Mouse (Mus musculus): Measurements from ENCODE around the gene Dydc2. TPM values are rescaled to one million over a fixed set of nuclear protein-coding genes. Genes with fewer than 3 reads are reported as not detected.

Gene Dydc2
- total RNA-seq, 1 experiment, result not detected

DNA sequence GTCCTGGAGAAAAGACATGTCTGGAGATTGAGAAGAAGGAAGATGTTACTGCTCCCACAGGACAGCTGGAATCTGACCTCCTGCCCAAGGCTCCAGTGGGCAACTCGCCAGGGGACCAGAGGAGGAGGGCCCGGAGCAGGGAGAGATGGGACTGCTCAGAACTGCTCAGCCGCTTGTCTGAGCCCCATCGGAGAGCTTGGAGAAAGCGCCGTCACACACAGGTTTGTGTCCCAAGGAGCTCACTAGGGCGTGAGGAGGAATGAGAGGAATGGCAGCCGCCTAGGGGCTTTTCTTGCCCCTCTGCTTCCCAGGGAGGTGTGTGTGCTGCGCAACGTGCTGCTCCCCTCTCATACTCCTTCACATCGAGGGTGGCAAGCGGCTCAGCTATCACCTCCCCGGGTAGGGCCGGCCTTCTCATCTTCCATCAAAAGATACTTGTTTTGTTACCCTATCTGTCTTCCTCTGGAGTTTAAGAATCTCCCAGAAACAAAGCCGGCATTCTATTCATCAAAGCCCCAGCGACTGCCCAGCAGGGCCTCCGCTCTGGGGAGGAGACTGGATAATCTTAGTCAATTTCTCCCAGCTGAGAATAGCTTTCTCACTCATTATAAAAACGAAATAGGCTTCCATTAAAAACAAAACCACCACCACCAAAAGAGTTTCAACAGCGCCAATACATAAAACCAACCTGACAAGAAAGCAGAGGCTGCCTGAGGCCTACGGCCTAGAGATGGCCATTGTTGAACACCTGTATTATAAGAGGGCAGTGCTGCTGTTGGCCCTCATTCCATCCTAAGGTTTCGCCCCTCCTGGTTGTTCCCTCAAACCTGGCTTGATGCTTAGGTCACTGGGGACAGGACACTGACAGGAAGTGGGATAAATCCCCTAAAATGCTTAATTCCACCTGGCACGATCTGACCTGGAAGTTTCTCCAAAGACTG is 64.5 kb downstream of the Dydc2 start:
- Histone ChIP-seq H3K36me3 (ENCODE audit: control insufficient read depth, insufficient read depth, low read length, poor library complexity, severe bottlenecking) (no peaks in the 10 kb centered on the region), H3K4me3 (ENCODE audit: insufficient read depth in 1 of 2, low read depth in 1 of 2, low read length in 2 of 2, poor library complexity in 1 of 2, severe bottlenecking in 1 of 2) (no peak overlapping the region), H3K9me3 (ENCODE audit: control insufficient read depth, insufficient read depth, low read depth, low read length) (no peaks in the 10 kb centered on the region), H3K9ac (ENCODE audit: insufficient read depth, low read depth, low read length, poor library complexity, severe bottlenecking) (peak overlapping the region; percentile 1; the same call in 1 of the 2 replicates), H3K27ac (ENCODE audit: insufficient read depth, low read depth, low read length, poor library complexity, severe bottlenecking) (no peak overlapping the region), H3K4me1 (ENCODE audit: control insufficient read depth in 2 of 2, insufficient read depth in 2 of 2, low read length in 2 of 2, poor library complexity in 1 of 2) (peaks cover 0 to 8% of the 10 kb centered on the region in 2 experiments; a peak in 1 of 4 replicates)
- no peak for TF ChIP-seq CHD2 (IDR thresholded peaks at IDR 0.05; ENCODE audit: low read depth, low read length)
- no peak for TF ChIP-seq MAFK (IDR thresholded peaks at IDR 0.05; ENCODE audit: insufficient read depth, low read depth, low read length)
- no peak for TF ChIP-seq ZC3H11A (IDR thresholded peaks at IDR 0.05; ENCODE audit: borderline replicate concordance, low read depth, low read length)
- TF ChIP-seq ZNF384 (IDR thresholded peaks at IDR 0.05; ENCODE audit: low read depth, low read length), result no peak
- TF ChIP-seq HCFC1 (IDR thresholded peaks at IDR 0.05; ENCODE audit: borderline replicate concordance, insufficient read depth, low read length), result no peak
- in situ Hi-C loops (cut with MboI; ENCODE audit: low sequenced_read_pairs in 2 of 2, unreplicated experiment in 2 of 2), result no loop called here
- no peak for DNase-seq (ENCODE audit: low read depth, low spot score)

DNA sequence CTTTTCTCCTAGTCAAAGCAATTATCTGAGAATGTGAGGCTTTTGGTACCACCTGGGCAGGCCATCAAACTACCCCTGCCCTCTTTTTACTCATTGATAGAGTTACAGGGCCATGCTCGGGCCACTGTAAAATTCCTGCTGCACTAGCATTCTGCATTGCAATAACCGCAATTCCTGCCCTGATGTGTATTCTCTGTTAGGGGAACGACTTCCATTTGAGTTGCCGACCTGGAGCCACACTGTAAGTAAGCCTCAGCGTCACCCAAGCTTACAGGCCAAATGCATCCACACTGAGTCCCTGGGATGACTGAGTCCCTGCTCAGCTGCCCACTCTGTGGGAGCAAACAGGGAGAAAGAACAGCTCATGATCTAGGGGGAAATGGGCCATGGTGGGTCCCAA is 67.4 kb downstream of the Dydc2 start:
- DNase-seq (ENCODE audit: low read depth, low spot score), result no peak
- peaks cover 0 to 8% of the 10 kb centered on the region in 2 experiments; a peak in 1 of 4 replicates for H3K4me1 ChIP-seq (ENCODE audit: control insufficient read depth in 2 of 2, insufficient read depth in 2 of 2, low read length in 2 of 2, poor library complexity in 1 of 2)
- no peak for TF ChIP-seq CHD2 (IDR thresholded peaks at IDR 0.05; ENCODE audit: low read depth, low read length)
- no peak for TF ChIP-seq ZNF384 (IDR thresholded peaks at IDR 0.05; ENCODE audit: low read depth, low read length)
- TF ChIP-seq ZC3H11A (IDR thresholded peaks at IDR 0.05; ENCODE audit: borderline replicate concordance, low read depth, low read length), result no peak
- TF ChIP-seq HCFC1 (IDR thresholded peaks at IDR 0.05; ENCODE audit: borderline replicate concordance, insufficient read depth, low read length), result no peak
- TF ChIP-seq MAFK (IDR thresholded peaks at IDR 0.05; ENCODE audit: insufficient read depth, low read depth, low read length), result no peak
- no peak overlapping the region for H3K9ac ChIP-seq (ENCODE audit: insufficient read depth, low read depth, low read length, poor library complexity, severe bottlenecking)
- in situ Hi-C loops (cut with MboI; ENCODE audit: low sequenced_read_pairs in 2 of 2, unreplicated experiment in 2 of 2), result no loop called here
- no peak overlapping the region for H3K4me3 ChIP-seq (ENCODE audit: insufficient read depth in 1 of 2, low read depth in 1 of 2, low read length in 2 of 2, poor library complexity in 1 of 2, severe bottlenecking in 1 of 2)
- no peaks in the 10 kb centered on the region for H3K36me3 ChIP-seq (ENCODE audit: control insufficient read depth, insufficient read depth, low read length, poor library complexity, severe bottlenecking)
- H3K9me3 ChIP-seq (ENCODE audit: control insufficient read depth, insufficient read depth, low read depth, low read length), result no peaks in the 10 kb centered on the region
- peak overlapping the region; percentile 37; the same call in 1 of the 2 replicates for H3K27ac ChIP-seq (ENCODE audit: insufficient read depth, low read depth, low read length, poor library complexity, severe bottlenecking)

GRCm38 (mm10) chr14:41000801-41001200 is 68.2 kb downstream of the Dydc2 start:
- TF ChIP-seq CHD2 (IDR thresholded peaks at IDR 0.05; ENCODE audit: low read depth, low read length) (no peak), HCFC1 (IDR thresholded peaks at IDR 0.05; ENCODE audit: borderline replicate concordance, insufficient read depth, low read length) (no peak)
- no peaks in the 10 kb centered on the region for H3K36me3 ChIP-seq (ENCODE audit: control insufficient read depth, insufficient read depth, low read length, poor library complexity, severe bottlenecking)
- H3K9ac ChIP-seq (ENCODE audit: insufficient read depth, low read depth, low read length, poor library complexity, severe bottlenecking), result no peak overlapping the region
- peaks cover 0 to 8% of the 10 kb centered on the region in 2 experiments; a peak in 1 of 4 replicates for H3K4me1 ChIP-seq (ENCODE audit: control insufficient read depth in 2 of 2, insufficient read depth in 2 of 2, low read length in 2 of 2, poor library complexity in 1 of 2)
- H3K27ac ChIP-seq (ENCODE audit: insufficient read depth, low read depth, low read length, poor library complexity, severe bottlenecking), result no peak overlapping the region
- H3K4me3 ChIP-seq (ENCODE audit: insufficient read depth in 1 of 2, low read depth in 1 of 2, low read length in 2 of 2, poor library complexity in 1 of 2, severe bottlenecking in 1 of 2), result no peak overlapping the region
- in situ Hi-C loops (cut with MboI; ENCODE audit: low sequenced_read_pairs in 2 of 2, unreplicated experiment in 2 of 2), result no loop called here
- H3K9me3 ChIP-seq (ENCODE audit: control insufficient read depth, insufficient read depth, low read depth, low read length), result no peaks in the 10 kb centered on the region
- DNase-seq (ENCODE audit: low read depth, low spot score), result no peak

- H3K9me3 ChIP-seq (ENCODE audit: control insufficient read depth, insufficient read depth, low read depth, low read length), result no peaks in the 10 kb centered on the region
- in situ Hi-C loops (cut with MboI; ENCODE audit: low sequenced_read_pairs in 2 of 2, unreplicated experiment in 2 of 2), result no loop called here
- H3K4me3 ChIP-seq (ENCODE audit: insufficient read depth in 1 of 2, low read depth in 1 of 2, low read length in 2 of 2, poor library complexity in 1 of 2, severe bottlenecking in 1 of 2), result no peak overlapping the region
- H3K36me3 ChIP-seq (ENCODE audit: control insufficient read depth, insufficient read depth, low read length, poor library complexity, severe bottlenecking), result no peaks in the 10 kb centered on the region
- peaks cover 0 to 8% of the 10 kb centered on the region in 2 experiments; a peak in 1 of 4 replicates for H3K4me1 ChIP-seq (ENCODE audit: control insufficient read depth in 2 of 2, insufficient read depth in 2 of 2, low read length in 2 of 2, poor library complexity in 1 of 2)
- H3K27ac ChIP-seq (ENCODE audit: insufficient read depth, low read depth, low read length, poor library complexity, severe bottlenecking), result no peak overlapping the region
- H3K9ac ChIP-seq (ENCODE audit: insufficient read depth, low read depth, low read length, poor library complexity, severe bottlenecking), result no peak overlapping the region
- TF ChIP-seq CHD2 (IDR thresholded peaks at IDR 0.05; ENCODE audit: low read depth, low read length) (no peak), MAFK (IDR thresholded peaks at IDR 0.05; ENCODE audit: insufficient read depth, low read depth, low read length) (no peak), HCFC1 (IDR thresholded peaks at IDR 0.05; ENCODE audit: borderline replicate concordance, insufficient read depth, low read length) (no peak), ZNF384 (IDR thresholded peaks at IDR 0.05; ENCODE audit: low read depth, low read length) (no peak), ZC3H11A (IDR thresholded peaks at IDR 0.05; ENCODE audit: borderline replicate concordance, low read depth, low read length) (no peak)
- no peak for DNase-seq (ENCODE audit: low read depth, low spot score)
Observed at GRCm38 (mm10) chr14:40999904-41000645, 68.9 kb downstream of the Dydc2 start.

Other genes with a start within 250 kb of the Dydc2 start
- 2.5 and 2.6 TPM in 2 replicates for gene Sh2d4b, start 175.9 kb downstream of the Dydc2 start, total RNA-seq (2012; rRNA removed)
- 26.5 and 62.7 TPM in 2 replicates for gene Tspan14, start 102.4 kb downstream of the Dydc2 start, total RNA-seq (2012; rRNA removed)
- gene Fam213a, start 55.4 kb downstream of the Dydc2 start, total RNA-seq (2012; rRNA removed), result 13.6 and 16.7 TPM in 2 replicates
- not detected in 2 replicates for gene Dydc1, start 3.7 kb upstream of the Dydc2 start, total RNA-seq (2012; rRNA removed)
- gene Mat1a, start 35.8 kb upstream of the Dydc2 start, total RNA-seq (2012; rRNA removed), result 0.11 and 0.54 TPM in 2 replicates
- not detected in 2 replicates for gene Sftpa1, start 62.6 kb upstream of the Dydc2 start, total RNA-seq (2012; rRNA removed)
- not detected in 2 replicates for gene Mbl1, start 82.2 kb upstream of the Dydc2 start, total RNA-seq (2012; rRNA removed)
- gene Sftpd, start 115.9 kb upstream of the Dydc2 start, total RNA-seq (2012; rRNA removed), result 1.6 and 1.7 TPM in 2 replicates
- 0.31 and 0.48 TPM in 2 replicates for gene Gm2832, start 209.6 kb upstream of the Dydc2 start, total RNA-seq (2012; rRNA removed)